Mouse (Mus musculus) MEL (cell line): ENCODE measurements around the gene Aplf. TPM values are rescaled to one million over a fixed set of nuclear protein-coding genes. Genes with fewer than 3 reads are reported as not detected.

ENCODE experiments used
- DNase-seq: peaks from one replicate; pipeline ENCODE4 v3.0.0; 2011; ENCODE audit warnings: low read depth, low spot score
- H3K27ac ChIP-seq: 2 replicates; pipeline ENCODE4 v1.5.1; 2012; ENCODE audit warnings: low read depth, mild to moderate bottlenecking, control low read depth, low read length, moderate library complexity; ENCODE audit not compliant: control insufficient read depth
- H3K27me3 ChIP-seq, 2 experiments: fragments of 150-350 bp in 1 of 2; sonication (generic) in 1 of 2; 2 replicates each; pipeline ENCODE4 v1.6.1; 2012; ENCODE audit warnings: low read length in 2 of 2, mild to moderate bottlenecking in 2 of 2, improper control_type of control experiment in 1 of 2, moderate library complexity in 1 of 2; ENCODE audit not compliant: insufficient read depth in 2 of 2, control insufficient read depth in 1 of 2
- H3K36me3 ChIP-seq, 2 experiments: 2 replicates each; pipeline ENCODE4 v1.6.1; 2012 to 2014; ENCODE audit warnings: low read length in 2 of 2, improper control_type of control experiment in 1 of 2, inconsistent platforms in 1 of 2, mild to moderate bottlenecking in 1 of 2; ENCODE audit not compliant: insufficient read depth in 2 of 2, control insufficient read depth in 1 of 2
- H3K4me1 ChIP-seq, 2 experiments: fragments of 150-350 bp in 1 of 2; sonication (generic) in 1 of 2; 2 replicates each; pipeline ENCODE4 v1.6.1; 2012; ENCODE audit warnings: low read length in 2 of 2, improper control_type of control experiment in 1 of 2, mild to moderate bottlenecking in 1 of 2; ENCODE audit not compliant: insufficient read depth in 2 of 2, control insufficient read depth in 1 of 2
- H3K4me3 ChIP-seq, 2 experiments: fragments of 150-350 bp in 1 of 2; sonication (generic) in 1 of 2; 2 replicates each; pipeline ENCODE4 v1.5.1; 2012; ENCODE audit warnings: low read depth in 2 of 2, low read length in 2 of 2, mild to moderate bottlenecking in 2 of 2, moderate library complexity in 2 of 2, control low read depth in 1 of 2, improper control_type of control experiment in 1 of 2; ENCODE audit not compliant: control insufficient read depth in 1 of 2, insufficient read depth in 1 of 2
- H3K79me2 ChIP-seq: 2 replicates; pipeline ENCODE4 v1.6.1; 2012; ENCODE audit warnings: mild to moderate bottlenecking, low read length, moderate library complexity; ENCODE audit not compliant: control insufficient read depth, poor library complexity, insufficient read depth
- H3K9ac ChIP-seq: 2 replicates; pipeline ENCODE4 v1.6.1; 2012; ENCODE audit warnings: low read depth, mild to moderate bottlenecking, control low read depth, low read length, moderate library complexity; ENCODE audit not compliant: control insufficient read depth, poor library complexity, severe bottlenecking
- H3K9me3 ChIP-seq: fragments of 150-350 bp; sonication (generic); replicated peaks from 2 replicates; pipeline ENCODE4 v1.6.1; 2012; ENCODE audit warnings: mild to moderate bottlenecking, low read length, improper control_type of control experiment, moderate library complexity; ENCODE audit not compliant: insufficient read depth
- CHD1 ChIP-seq: IDR thresholded peaks from 2 replicates; pipeline ENCODE4 v1.6.1; 2012; ENCODE audit warnings: low read depth, mild to moderate bottlenecking, inconsistent platforms, low read length, improper control_type of control experiment
- CHD2 ChIP-seq: IDR thresholded peaks from 2 replicates; pipeline ENCODE4 v1.6.1; 2011; ENCODE audit warnings: low read length, improper control_type of control experiment
- ETS1 ChIP-seq: IDR thresholded peaks from 2 replicates; pipeline ENCODE4 v1.6.1; 2012; ENCODE audit warnings: low read depth, mild to moderate bottlenecking, inconsistent platforms, low read length, improper control_type of control experiment, moderate library complexity
- GATA1 ChIP-seq: IDR thresholded peaks from 2 replicates; pipeline ENCODE4 v1.6.1; 2011; ENCODE audit warnings: low read depth, low read length, improper control_type of control experiment
- JUND ChIP-seq: IDR thresholded peaks from 2 replicates; pipeline ENCODE4 v1.6.1; 2011; ENCODE audit warnings: low read depth, mild to moderate bottlenecking, improper control_type of control experiment, low read length
- MAFK ChIP-seq: IDR thresholded peaks from 2 replicates; pipeline ENCODE4 v1.6.1; 2011; ENCODE audit warnings: low read depth, mild to moderate bottlenecking, low read length, improper control_type of control experiment, borderline replicate concordance
- MAX ChIP-seq: IDR thresholded peaks from 2 replicates; pipeline ENCODE4 v1.6.1; 2011; ENCODE audit warnings: low read length, improper control_type of control experiment
- MXI1 ChIP-seq: IDR thresholded peaks from 2 replicates; pipeline ENCODE4 v1.6.1; 2011; ENCODE audit warnings: mild to moderate bottlenecking, low read depth, low read length, improper control_type of control experiment
- MYB ChIP-seq: IDR thresholded peaks from 2 replicates; pipeline ENCODE4 v1.6.1; 2011; ENCODE audit warnings: mild to moderate bottlenecking, low read depth, low read length, improper control_type of control experiment
- NELFE ChIP-seq: IDR thresholded peaks from 2 replicates; pipeline ENCODE4 v1.6.1; 2011; ENCODE audit warnings: low read depth, low read length, improper control_type of control experiment
- POLR2A ChIP-seq, 2 experiments: IDR thresholded peaks; 2 replicates each; pipeline ENCODE4 v1.6.1; 2011 to 2012; ENCODE audit warnings: low read length in 2 of 2, mild to moderate bottlenecking in 2 of 2, control low read depth in 1 of 2, improper control_type of control experiment in 1 of 2, low read depth in 1 of 2, moderate library complexity in 1 of 2; ENCODE audit not compliant: control insufficient read depth in 1 of 2, insufficient read depth in 1 of 2, poor library complexity in 1 of 2
- SIN3A ChIP-seq: IDR thresholded peaks from 2 replicates; pipeline ENCODE4 v1.6.1; 2012; ENCODE audit warnings: low read length, improper control_type of control experiment, inconsistent platforms
- ZC3H11A ChIP-seq: IDR thresholded peaks from 2 replicates; pipeline ENCODE4 v1.6.1; 2012; ENCODE audit warnings: low read depth, mild to moderate bottlenecking, inconsistent platforms, low read length, improper control_type of control experiment
- ZKSCAN1 ChIP-seq: IDR thresholded peaks from 2 replicates; pipeline ENCODE4 v1.6.1; 2012; ENCODE audit warnings: low read depth, mild to moderate bottlenecking, inconsistent platforms, low read length, improper control_type of control experiment, moderate library complexity
- polyA plus RNA-seq, 2 experiments: library from polyadenylated mRNA; stranded (reverse) in 1 of 2; unstranded in 1 of 2; fragments of >175 nt in 1 of 2; fragments of >200 nt in 1 of 2; gene quantifications; 2 replicates each; pipeline versions ENCODE4 v1.2.1 to v1.2.4; 2012; ENCODE audit warnings: low replicate concordance in 2 of 2, low read depth in 1 of 2; ENCODE audit not compliant: insufficient read length in 2 of 2, insufficient read depth in 1 of 2, missing spikeins in 1 of 2
- total RNA-seq: library from RNA; depleted of rRNA; stranded (reverse); fragments of 300-350 nt; gene quantifications from 2 replicates; pipeline ENCODE4 v1.2.3, GENCODE M21; 2012

The Aplf gene
- total and polyA plus RNA-seq, 3 experiments: 12.6 to 20.3 TPM; not detected in 1

DNA sequence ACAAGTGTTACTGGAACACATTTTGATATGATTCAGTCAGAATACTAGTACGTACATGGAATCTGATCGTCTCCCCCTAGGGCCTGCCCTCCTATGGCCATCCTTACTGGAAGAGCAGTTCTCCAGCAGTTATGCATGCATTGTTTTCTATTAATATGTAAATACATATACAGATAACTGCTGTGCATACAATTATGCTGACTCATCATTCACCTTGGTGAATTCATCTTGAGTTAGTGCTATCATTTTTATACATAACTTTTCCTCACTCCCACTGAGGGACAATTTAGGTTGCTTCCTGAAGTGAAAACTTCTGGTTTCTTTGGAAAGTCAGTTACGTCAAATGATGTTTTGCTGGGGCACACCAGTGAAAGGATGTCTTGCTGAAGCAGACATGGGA lies 48.8 kb downstream of the Aplf start:
- TF ChIP-seq MAFK (peak; percentile 86), MAX (no peak), ZKSCAN1 (no peak)
- H3K4me3 ChIP-seq: no peak overlapping the region
- H3K79me2 ChIP-seq: no peaks in the 10 kb centered on the region
- H3K27ac ChIP-seq: no peak overlapping the region
- no peaks in the 10 kb centered on the region for H3K36me3 ChIP-seq
- DNase-seq: no peak
- no peak overlapping the region for H3K9ac ChIP-seq
- H3K9me3 ChIP-seq: no peaks in the 10 kb centered on the region
- peaks cover 0 to 4% of the 10 kb centered on the region in 2 experiments; a peak in 2 of 4 replicates for H3K27me3 ChIP-seq
- no peaks in the 10 kb centered on the region for H3K4me1 ChIP-seq

DNA sequence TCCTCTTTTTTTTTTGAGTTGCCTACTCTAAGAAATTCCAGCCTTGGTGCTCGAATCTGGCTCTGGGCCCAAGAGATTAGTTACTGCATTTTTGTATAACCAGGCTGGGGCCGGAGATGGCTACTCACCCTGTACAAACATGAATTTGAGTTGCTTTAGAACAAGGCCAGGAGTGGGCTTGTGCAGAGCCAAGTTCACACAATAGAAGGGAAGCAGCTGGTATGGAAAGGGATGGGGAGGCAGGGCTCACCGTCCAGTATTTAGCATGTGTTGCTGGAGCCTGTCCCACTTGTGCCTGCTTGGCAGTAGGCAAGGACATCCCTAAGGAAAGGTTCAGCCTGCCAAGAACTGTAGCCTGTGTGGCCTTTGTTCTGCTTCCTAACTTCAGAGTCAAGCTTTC lies 50.7 kb downstream of the Aplf start:
- TF ChIP-seq SIN3A (no peak), CHD2 (no peak), GATA1 (no peak), ETS1 (no peak), JUND (no peak), MYB (no peak), MXI1 (no peak), NELFE (no peak), POLR2A (IDR thresholded peaks at IDR 0.05; ENCODE audit: control insufficient read depth in 1 of 2, insufficient read depth in 1 of 2, low read depth in 1 of 2, low read length in 2 of 2, poor library complexity in 1 of 2) (no peak), CHD1 (no peak), MAFK (no peak)
- no peaks in the 10 kb centered on the region for H3K4me1 ChIP-seq

DNA sequence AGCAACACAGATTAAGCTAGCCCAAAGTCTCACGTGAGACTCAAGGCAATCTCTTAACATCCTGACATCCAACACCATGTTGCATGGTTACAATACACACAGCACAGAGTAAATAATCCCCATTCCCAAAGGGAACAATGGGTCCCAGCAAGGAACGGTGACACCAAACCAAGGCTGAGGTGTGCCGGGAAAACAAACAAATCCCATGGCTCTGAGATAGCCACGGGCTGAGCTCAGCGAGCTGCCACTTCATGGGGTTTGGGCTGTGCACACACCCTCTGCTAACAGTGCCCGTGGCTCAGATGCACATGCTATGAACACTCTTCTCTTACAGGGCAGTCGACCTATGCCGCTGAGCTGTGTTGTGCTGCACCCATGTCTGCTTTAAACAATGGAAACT lies 54.0 kb downstream of the Aplf start:
- no peaks in the 10 kb centered on the region for H3K9me3 ChIP-seq
- no peaks in the 10 kb centered on the region for H3K79me2 ChIP-seq
- TF ChIP-seq MXI1: no peak
- TF ChIP-seq ZC3H11A: no peak
- TF ChIP-seq SIN3A: no peak
- TF ChIP-seq ETS1: no peak
- no peak for TF ChIP-seq NELFE
- no peak for TF ChIP-seq POLR2A (IDR thresholded peaks at IDR 0.05; ENCODE audit: control insufficient read depth in 1 of 2, insufficient read depth in 1 of 2, low read depth in 1 of 2, low read length in 2 of 2, poor library complexity in 1 of 2)
- peaks cover 0 to 4% of the 10 kb centered on the region in 2 experiments; a peak in 2 of 4 replicates for H3K27me3 ChIP-seq
- no peak for DNase-seq
- H3K27ac ChIP-seq: no peak overlapping the region
- H3K4me1 ChIP-seq: peaks cover 0 to 9% of the 10 kb centered on the region in 2 experiments; a peak in 2 of 4 replicates
- peaks cover 0 to 6% of the 10 kb centered on the region in 2 experiments; a peak in 2 of 4 replicates for H3K36me3 ChIP-seq
- no peak overlapping the region for H3K4me3 ChIP-seq
- H3K9ac ChIP-seq: no peak overlapping the region

More for the DNA sequence above, 50.7 kb downstream of the Aplf start:
- Histone ChIP-seq H3K27ac (no peak overlapping the region), H3K4me3 (no peak overlapping the region), H3K79me2 (no peaks in the 10 kb centered on the region), H3K9me3 (no peaks in the 10 kb centered on the region), H3K9ac (no peak overlapping the region), H3K27me3 (peaks cover 0 to 4% of the 10 kb centered on the region in 2 experiments; a peak in 2 of 4 replicates), H3K36me3 (no peaks in the 10 kb centered on the region)
- DNase-seq: no peak
